Mouse (Mus musculus) liver, adult 2 months (tissue): ENCODE data around the gene Ppa1. TPM values are rescaled to one million over a fixed set of nuclear protein-coding genes. Genes with fewer than 3 reads are reported as not detected.

ENCODE experiments used
- DNase-seq: peaks from one replicate; pipeline ENCODE4 v3.0.0-alpha.2; 2011; ENCODE audit warnings: low read depth, low spot score; ENCODE audit errors: extremely low read depth
- H3K27ac ChIP-seq: fragments of 200-500 bp; replicated peaks from 2 replicates; pipeline ENCODE4 v1.5.1; 2012; ENCODE audit warnings: low read depth, mild to moderate bottlenecking, control low read depth, inconsistent platforms, low read length; ENCODE audit not compliant: insufficient read depth
- H3K27me3 ChIP-seq: fragments of 200-500 bp; 2 replicates; pipeline ENCODE4 v1.6.1; 2012; ENCODE audit warnings: mild to moderate bottlenecking, moderate library complexity, low read length, inconsistent platforms; ENCODE audit not compliant: control insufficient read depth, insufficient read depth
- H3K36me3 ChIP-seq: fragments of 200-500 bp; 2 replicates; pipeline ENCODE4 v1.6.1; 2012; ENCODE audit warnings: low read length, inconsistent platforms; ENCODE audit not compliant: control insufficient read depth, insufficient read depth
- H3K4me1 ChIP-seq: fragments of 200-500 bp; 2 replicates; pipeline ENCODE4 v1.6.1; 2011; ENCODE audit warnings: low read length; ENCODE audit not compliant: control insufficient read depth, insufficient read depth
- H3K4me3 ChIP-seq: fragments of 200-500 bp; 2 replicates; pipeline ENCODE4 v1.5.1; 2011; ENCODE audit warnings: low read depth, mild to moderate bottlenecking, control low read depth, low read length, moderate library complexity; ENCODE audit not compliant: insufficient read depth
- H3K79me2 ChIP-seq: fragments of 200-500 bp; 2 replicates; pipeline ENCODE4 v1.6.1; 2012; ENCODE audit warnings: inconsistent platforms, mild to moderate bottlenecking, low read length, moderate library complexity; ENCODE audit not compliant: control insufficient read depth, insufficient read depth
- H3K9ac ChIP-seq: fragments of 200-500 bp; 2 replicates; pipeline ENCODE4 v1.6.1; 2012; ENCODE audit warnings: low read depth, mild to moderate bottlenecking, control low read depth, inconsistent platforms, low read length
- CTCF ChIP-seq: fragments of 200-500 bp; IDR thresholded peaks from 2 replicates; pipeline ENCODE4 v1.5.1; 2011; ENCODE audit warnings: low read depth, low read length, control low read depth
- POLR2A ChIP-seq: fragments of 200-500 bp; IDR thresholded peaks from 2 replicates; pipeline ENCODE4 v1.6.1; 2011; ENCODE audit warnings: low read length, control low read depth; ENCODE audit not compliant: insufficient read depth; ENCODE audit errors: extremely low read depth
- WGBS: fragments of 180-500 bp; shearing (Covaris S2); methylation state at CpG from one replicate; pipeline ENCODE4 v1.1.7; 2018; 5-methylcytosine and 5-hydroxymethylcytosine counted together
- polyA plus RNA-seq: library from polyadenylated mRNA; depleted of rRNA; stranded (reverse); fragments of >200 nt; gene quantifications from 2 replicates; pipeline ENCODE4 v1.2.3, GENCODE M21; 2012
- total RNA-seq: library from RNA; depleted of rRNA; stranded (reverse); fragments of >200 nt; gene quantifications from 2 replicates; pipeline ENCODE4 v1.2.3, GENCODE M21; 2014

The Ppa1 gene
- total and polyA plus RNA-seq, 2 experiments = 92.3 to 279 TPM

DNA sequence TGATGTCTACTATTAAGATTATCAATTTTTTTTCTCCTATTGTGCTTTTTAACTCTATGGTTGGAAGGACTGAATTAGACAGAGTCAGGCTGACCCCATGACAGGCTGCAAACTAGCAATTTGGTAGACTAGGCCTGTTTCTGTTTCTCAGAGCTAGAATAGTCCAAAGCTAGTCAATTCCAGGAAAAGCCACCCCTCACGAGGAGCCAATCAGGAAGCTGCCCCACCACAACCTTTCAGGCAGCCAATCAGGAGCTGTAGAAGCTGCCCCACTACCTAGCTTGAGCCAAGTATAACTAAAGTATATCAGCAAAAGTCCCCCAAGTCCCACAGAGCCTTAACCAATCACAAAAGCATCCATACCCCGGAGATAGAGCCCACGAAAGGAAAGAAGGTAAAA lies 27.6 kb downstream of the Ppa1 start:
- H3K36me3 ChIP-seq = peaks cover 32% of the 10 kb centered on the region
- no peaks in the 10 kb centered on the region for H3K27me3 ChIP-seq
- DNase-seq = peak; percentile 65
- H3K4me3 ChIP-seq = no peak overlapping the region
- 30% methylated on average over 3 of the region's 3 CpGs for WGBS
- TF ChIP-seq CTCF (no peak), POLR2A (no peak)
- no peak overlapping the region for H3K9ac ChIP-seq
- H3K27ac ChIP-seq = peak overlapping the region; percentile 81
- peaks cover 8% of the 10 kb centered on the region for H3K4me1 ChIP-seq
- peaks cover 8% of the 10 kb centered on the region; the same call in 1 of the 2 replicates for H3K79me2 ChIP-seq

DNA sequence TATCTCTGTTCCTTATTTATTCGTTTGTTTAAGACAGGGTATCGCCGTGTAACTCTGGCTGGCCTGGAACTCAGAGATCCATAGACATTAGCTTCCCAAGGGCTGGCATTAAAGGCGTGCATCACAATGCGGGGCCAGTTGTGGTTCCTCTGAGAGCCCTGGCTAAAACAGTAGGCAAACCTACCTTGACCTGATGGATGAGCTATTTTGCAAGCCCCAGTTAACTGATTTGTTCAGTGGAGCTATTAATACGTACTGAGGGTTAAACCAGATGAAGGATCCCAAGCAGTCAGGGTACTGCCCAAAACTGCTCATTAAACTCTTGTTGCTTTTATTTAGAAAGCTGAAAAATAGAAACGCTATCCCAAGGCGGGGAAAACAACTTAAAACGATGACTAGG lies 31.2 kb downstream of the Ppa1 start:
- 21% methylated on average over 9 of the region's 9 CpGs for WGBS
- Histone ChIP-seq H3K27ac (peak overlapping the region; percentile 91), H3K79me2 (peaks cover 17% of the 10 kb centered on the region)

DNA sequence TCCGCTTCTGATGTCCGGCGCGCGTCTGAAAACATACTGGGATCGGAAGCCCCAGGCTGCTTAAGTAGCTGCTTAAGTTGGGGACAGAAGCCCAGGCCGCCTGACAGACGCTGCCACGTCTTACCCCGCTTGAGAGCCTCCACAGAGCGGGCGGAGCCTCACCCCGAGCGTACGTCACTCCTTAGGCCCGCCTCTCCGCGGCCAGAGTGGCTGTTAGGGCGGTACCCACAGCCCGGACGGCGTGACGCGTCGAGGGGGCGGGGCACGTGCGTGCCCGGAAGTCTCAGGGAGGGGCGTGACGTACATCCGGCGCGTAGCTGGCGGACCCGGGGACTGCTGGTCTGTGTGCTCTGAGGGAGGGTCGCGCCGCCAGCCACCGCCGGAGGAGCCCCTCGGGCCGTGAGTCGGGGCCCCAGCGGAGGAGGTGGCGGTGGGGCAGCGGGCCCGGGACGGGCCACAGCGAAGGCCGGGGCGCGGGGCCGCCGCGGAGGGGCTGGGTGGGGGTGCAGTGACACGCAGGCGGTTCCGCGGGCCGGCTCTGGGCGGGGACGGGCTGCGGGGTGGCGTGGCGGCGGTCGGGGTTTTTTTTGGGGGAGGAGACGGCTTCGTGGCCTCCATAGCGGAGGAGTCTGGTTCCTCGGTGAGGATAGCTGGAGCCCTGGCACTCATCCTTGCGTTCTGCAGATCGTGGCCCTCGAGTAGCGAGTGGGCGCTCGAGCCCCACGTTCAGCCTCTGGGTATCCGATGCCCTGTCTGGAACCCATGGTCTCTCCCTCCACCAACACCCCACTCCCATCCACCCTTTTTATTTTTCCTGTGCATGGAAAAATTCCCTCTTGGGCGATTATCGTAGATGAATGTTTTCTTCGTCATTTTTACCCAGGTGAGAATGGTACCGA lies 31.9 kb downstream of the Ppa1 start, which contains the start of gene Sar1a:
Gene Sar1a, plus strand, starts transcription at position 285 of the 899 bp plus-strand sequence.
- peak; percentile 88 for DNase-seq
- Histone ChIP-seq H3K79me2 (peaks cover 17% of the 10 kb centered on the region), H3K36me3 (peaks cover 7% of the 10 kb centered on the region), H3K4me3 (peak within 1 kb of the TSS; percentile 97), H3K27ac (peak within 1 kb of the TSS; percentile 91), H3K4me1 (peaks cover 17% of the 10 kb centered on the region), H3K27me3 (no peaks in the 10 kb centered on the region), H3K9ac (peak within 1 kb of the TSS; percentile 91)
- TF ChIP-seq CTCF (no peak), POLR2A (peak; percentile 90)
- WGBS = under 1% methylated on average over 80 of the region's 84 CpGs

More for the DNA sequence above, 31.2 kb downstream of the Ppa1 start:
- Histone ChIP-seq H3K4me3 (peak overlapping the region; percentile 52; the same call in 1 of the 2 replicates), H3K27me3 (no peaks in the 10 kb centered on the region), H3K9ac (peak overlapping the region; percentile 86), H3K4me1 (peaks cover 17% of the 10 kb centered on the region), H3K36me3 (peaks cover 6% of the 10 kb centered on the region)
- DNase-seq = peak; percentile 53
- TF ChIP-seq CTCF = no peak
- no peak for TF ChIP-seq POLR2A

DNA sequence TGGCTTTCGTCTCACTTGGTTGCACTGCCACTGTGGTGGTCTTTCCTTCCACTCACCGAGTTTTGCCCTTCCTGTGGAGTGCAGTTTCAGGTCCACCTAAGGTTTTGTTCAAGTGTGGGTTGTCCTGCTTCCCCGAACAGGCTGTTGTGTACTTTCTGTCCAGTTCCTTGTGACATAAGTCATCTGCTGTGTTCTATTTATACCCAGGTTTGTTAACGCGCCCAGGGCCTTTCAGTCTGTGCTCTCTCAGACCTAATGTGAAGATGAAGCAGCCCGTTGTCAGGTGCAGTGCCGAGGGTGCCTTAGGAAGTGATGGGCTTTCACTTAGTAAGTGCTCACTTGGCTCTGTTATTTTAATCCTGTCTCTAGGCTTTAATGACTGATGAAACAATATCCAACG lies 41.1 kb downstream of the Ppa1 start:
- DNase-seq = no peak
- H3K4me1 ChIP-seq = no peaks in the 10 kb centered on the region
- H3K9ac ChIP-seq = no peak overlapping the region
- no peaks in the 10 kb centered on the region for H3K79me2 ChIP-seq
- H3K27ac ChIP-seq = no peak overlapping the region
- no peak for TF ChIP-seq POLR2A
- no peak for TF ChIP-seq CTCF
- H3K36me3 ChIP-seq = peaks cover 61% of the 10 kb centered on the region
- 84% methylated on average over 8 of the region's 8 CpGs for WGBS
- no peaks in the 10 kb centered on the region for H3K27me3 ChIP-seq
- H3K4me3 ChIP-seq = no peak overlapping the region

DNA sequence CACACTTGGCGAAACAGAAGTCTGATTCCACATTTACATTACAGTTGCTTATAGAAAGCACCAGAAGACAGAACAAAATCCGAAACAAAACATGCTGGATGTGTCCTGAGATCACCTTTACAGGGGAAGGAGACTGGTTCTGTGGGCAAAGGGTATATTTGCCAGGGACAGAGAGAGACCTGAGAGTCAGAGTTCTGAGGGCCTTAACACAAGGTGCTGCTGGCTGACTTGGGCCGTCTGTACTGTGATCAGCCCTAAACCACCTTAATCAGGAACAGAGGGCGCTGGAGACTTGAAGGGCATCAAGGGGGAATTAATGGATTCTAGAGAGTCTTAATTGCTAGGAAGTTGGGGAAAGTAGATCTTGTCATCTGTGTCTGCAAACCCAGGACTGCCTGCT lies 45.2 kb downstream of the Ppa1 start:
- H3K4me3 ChIP-seq = no peak overlapping the region
- TF ChIP-seq POLR2A (no peak), CTCF (no peak)
- no peak overlapping the region for H3K27ac ChIP-seq
- no peak overlapping the region for H3K9ac ChIP-seq
- peaks cover 15% of the 10 kb centered on the region for H3K79me2 ChIP-seq
- WGBS = 60% methylated on average over 4 of the region's 4 CpGs
- H3K36me3 ChIP-seq = peaks cover 33% of the 10 kb centered on the region
- H3K27me3 ChIP-seq = no peaks in the 10 kb centered on the region
- peaks cover 6% of the 10 kb centered on the region for H3K4me1 ChIP-seq
- DNase-seq = no peak
